Mouse (Mus musculus) gonadal fat pad, adult 2 months (tissue): ENCODE measurements at regions not wholly inside any gene's neighbourhood (a gene's known extent, or its start where the extent isn't known, plus 50 kb on each side); places are given as distances from the start of the nearest gene placed in this dataset.

ENCODE experiments used
- DNase-seq: peaks from one replicate; pipeline ENCODE4 v3.0.0-alpha.2; 2012; ENCODE audit warnings: low read depth

DNA sequence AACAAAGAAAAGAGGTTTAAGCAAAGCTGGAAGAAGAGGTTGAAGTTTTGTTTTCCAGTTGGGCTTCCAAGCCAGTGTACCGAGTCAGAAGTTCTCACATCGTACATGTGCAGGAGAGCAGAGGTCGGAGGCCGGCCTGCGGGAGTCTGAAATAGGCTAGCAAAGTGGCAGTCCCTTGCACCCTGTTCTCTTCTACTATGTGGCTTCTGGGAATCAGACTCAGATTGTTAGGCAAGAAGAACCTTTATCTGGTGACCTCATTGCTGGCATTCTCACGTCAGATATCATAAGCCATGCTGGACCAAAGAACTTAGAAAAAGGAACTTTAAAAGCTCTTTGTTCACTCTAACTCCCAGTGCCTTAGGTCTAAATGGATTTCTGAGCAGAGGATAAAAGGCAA, 112.0 kb upstream of the Tbl1xr1 start:
- no peak for DNase-seq

DNA sequence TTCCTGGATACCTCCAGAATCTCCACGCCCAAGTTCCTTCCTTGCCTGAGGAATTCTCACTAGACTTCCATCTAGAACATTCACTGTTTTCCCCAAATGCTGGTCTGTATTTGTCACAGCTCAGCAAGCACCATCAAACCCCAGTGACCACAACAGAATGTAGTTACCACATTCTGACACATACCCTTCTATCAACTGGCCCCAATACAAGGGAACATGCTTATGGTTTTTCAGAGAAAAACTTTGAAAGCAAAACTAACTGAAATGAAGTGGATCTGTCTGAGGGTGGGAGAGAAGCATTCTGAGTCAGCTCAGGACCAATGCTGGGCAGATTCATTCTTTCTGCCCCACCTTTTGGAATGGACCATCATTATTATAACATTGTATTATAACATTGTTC, 110.9 kb upstream of the Tbl1xr1 start:
- no peak for DNase-seq

DNA sequence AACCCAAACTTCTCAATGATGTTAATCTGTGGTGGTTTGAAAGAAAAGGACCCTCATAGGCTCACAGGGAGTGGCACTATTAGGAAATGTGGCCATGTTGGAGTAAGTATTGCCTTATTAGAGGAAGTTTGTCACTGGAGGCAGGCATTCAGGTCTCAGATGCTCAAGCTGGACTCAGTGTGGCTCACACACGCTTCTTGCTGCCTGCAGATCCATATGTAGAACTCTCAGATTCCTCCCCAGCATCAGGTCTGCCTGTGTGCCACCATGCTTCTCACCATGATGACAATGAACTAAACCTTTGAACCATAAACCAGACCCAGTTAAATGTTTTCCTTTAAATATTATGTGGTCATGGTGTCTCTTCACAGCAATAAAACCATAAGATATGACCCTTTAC, 104.7 kb upstream of the Tbl1xr1 start:
- no peak for DNase-seq

DNA sequence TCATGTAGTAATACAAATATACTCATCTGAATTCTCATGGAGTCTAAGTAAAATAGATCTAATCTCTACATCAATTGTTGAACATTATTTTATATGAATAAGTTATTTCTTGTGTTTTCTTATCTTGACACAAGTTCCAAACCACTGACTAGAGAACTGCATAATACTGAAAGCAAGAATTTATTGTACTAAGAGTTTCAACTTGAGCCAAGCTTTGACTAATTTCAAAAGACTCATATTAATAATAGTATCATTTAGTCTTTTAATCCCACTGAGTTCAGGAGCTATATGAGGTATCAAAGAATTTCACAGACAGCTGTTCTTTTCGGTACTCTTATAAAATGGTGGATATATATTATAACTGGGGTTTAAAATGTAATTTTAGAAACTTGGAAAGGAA, 103.3 kb upstream of the Tbl1xr1 start:
- DNase-seq: no peak

DNA sequence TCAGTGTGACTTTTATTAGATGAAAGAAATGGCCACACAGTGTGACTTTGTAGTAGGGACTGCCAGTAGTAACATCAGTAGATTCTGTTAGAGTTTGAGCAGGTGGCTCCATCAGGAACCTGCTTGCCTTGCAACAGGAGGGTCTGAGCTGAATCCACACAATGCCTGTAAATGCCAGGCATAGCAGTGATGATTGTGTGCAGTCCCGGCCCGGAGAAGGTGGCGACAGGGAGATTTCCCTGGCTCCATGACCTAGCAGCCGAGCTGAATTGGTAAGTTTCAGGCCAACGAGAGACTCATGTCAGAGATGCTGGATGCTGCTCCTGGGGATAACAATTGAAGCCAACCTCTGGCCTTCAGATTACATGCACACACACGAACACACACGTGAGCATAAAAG, 102.8 kb upstream of the Tbl1xr1 start:
- DNase-seq: no peak

- DNase-seq: no peak
These were observed 101.7 kb upstream of the Tbl1xr1 start for GRCm38 (mm10) chr3:21974766-21975165.

DNA sequence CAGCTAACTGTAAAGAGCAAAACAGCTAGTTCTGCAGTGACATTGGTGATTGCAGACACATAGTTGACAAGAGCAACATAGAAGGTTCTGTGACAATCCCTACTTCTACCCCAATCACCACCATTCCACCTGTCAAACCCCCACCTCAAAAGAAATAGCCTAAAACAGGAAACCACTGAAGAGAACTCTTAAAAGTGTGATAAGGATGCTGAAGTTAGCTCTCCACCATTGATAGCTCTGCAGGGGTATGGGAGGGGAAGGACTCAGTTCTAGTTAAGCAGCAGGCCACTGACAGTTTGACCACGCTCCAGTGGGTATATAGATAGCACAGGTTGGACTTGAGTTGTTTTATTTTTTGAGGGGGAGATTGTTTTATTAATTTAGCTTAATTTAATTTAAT, 98.7 kb upstream of the Tbl1xr1 start:
- DNase-seq: no peak

GRCm38 (mm10) chr3:21982991-21983390, 93.5 kb upstream of the Tbl1xr1 start:
- no peak for DNase-seq

DNA sequence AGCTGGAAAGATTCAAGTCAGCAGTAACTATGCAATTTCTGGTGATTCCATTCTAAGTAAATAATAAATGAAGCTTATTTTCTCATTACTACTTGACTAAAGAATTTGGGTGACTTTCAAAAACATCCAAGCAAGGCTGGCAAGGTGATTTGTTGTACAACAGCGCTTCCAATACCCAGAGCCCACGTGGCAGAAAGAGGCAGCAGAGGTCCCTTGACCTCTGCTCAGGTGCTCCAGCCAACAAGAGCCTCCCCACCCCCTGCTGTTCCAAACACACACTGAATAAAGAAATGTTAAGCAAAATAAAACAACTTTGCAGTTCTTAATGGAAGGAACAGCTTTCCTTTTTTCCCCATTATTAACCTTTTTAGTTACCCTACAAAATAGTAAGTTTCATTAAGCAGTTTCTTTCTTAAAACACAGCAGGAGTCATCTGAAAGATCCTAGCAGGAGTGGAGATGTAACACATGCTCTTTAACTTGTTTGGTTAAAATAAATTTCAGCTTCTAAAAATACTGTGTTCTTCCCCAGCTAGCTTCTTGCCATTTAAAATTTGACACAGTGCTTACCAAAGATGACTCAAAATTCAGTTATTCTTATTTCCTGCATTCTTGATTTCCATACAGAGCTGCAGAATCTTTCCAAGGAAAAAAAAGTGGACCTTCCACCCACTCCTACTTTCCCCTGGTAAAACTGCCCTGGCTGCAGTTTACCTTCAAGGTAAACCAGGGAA, 92.3 kb upstream of the Tbl1xr1 start:
- DNase-seq: no peak

- no peak for DNase-seq
These were observed 91.6 kb upstream of the Tbl1xr1 start for GRCm38 (mm10) chr3:21984807-21985206.

GRCm38 (mm10) chr3:21986164-21986892, 90.1 kb upstream of the Tbl1xr1 start:
- DNase-seq: no peak

GRCm38 (mm10) chr3:21986893-21987250, 89.6 kb upstream of the Tbl1xr1 start:
- peak; percentile 97 for DNase-seq

- no peak for DNase-seq
These were observed 88.9 kb upstream of the Tbl1xr1 start for GRCm38 (mm10) chr3:21987455-21988009.

DNA sequence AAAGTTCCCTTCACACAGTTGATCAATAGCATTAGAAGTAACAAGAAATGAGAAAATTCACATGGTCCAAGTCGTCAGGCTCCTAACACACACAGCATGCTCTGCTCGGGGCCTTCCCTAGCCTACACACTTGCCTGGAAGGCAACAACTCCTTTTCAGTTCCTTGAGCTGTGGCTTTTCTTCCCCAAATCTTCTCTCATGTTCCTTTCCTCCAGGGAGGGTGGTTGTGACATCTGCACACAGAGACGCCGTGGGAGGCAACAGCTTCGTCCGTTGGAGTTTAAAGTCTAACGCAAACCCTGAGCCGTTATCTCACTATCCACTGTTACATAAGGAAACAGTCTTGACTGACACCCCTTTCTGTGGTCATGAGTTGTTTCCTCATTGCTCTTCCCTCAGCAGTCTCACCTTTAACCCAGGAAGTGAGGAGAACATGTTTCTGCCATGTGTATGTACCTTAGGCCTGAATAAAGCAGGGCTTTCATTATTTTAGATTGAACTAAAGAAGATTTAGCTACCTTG, 88.4 kb upstream of the Tbl1xr1 start:
- no peak for DNase-seq

GRCm38 (mm10) chr3:21990526-21990925, 85.9 kb upstream of the Tbl1xr1 start:
- no peak for DNase-seq

DNA sequence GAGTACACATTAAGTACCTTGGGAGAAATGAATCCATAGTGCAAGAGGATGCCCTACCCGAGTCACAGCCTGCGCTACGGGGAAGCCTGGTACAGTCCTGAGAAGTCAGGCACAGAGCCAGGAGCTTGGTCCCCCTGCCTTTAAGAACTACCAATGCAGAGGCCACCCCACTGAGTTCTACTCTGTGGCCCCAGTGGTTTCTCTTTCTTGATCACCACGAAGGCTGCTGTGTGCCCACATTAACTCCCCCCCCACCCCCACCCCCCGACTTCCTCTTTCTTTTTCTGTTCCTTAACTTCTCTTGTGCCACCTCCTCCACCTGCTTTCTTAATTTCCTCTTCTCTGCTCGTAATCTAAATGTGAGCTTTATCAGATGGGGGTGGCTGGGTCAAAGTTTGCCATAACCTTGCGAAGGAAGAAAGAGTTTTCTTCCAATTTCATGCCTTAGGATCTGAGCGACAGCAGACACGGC, 84.7 kb upstream of the Tbl1xr1 start:
- DNase-seq: no peak

DNA sequence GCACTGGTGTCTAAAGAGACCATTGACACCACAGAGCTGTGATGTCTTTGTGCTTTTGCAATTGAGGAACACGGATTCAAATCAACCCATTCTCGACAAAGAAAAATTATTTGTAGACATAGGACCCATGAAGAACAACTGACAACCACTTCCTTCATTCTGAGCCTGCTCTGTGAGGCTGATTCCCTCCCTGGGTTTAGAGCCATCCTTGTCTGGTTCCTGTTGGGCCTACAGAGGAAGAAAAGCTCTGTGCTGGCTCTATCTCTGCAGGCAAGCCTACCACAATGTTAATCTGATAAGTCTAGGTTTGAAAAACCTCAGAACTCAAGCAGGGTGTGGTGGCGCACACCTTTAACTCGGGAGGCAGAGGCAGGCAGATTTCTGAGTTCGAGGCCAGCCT, 84.2 kb upstream of the Tbl1xr1 start:
- DNase-seq: no peak

DNA sequence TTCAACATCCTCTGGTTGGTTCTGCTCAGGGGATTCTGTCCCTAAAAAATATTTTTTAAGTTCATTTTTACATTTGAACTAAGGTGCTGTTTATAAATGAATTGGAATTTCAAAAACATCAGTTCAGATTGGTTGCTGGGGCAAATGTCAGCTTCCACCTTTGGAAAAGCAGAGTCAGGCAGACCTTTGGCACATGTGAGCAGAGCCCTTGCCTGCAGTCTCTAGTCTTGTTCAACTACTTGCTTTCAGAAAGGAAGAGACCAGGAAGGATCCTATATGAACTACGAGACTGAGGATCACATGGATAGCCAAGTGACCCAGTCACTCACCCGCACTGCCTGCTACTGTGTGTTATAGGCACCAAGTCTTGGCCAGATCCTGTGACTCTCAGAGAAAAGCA, 82.5 kb upstream of the Tbl1xr1 start:
- no peak for DNase-seq

DNA sequence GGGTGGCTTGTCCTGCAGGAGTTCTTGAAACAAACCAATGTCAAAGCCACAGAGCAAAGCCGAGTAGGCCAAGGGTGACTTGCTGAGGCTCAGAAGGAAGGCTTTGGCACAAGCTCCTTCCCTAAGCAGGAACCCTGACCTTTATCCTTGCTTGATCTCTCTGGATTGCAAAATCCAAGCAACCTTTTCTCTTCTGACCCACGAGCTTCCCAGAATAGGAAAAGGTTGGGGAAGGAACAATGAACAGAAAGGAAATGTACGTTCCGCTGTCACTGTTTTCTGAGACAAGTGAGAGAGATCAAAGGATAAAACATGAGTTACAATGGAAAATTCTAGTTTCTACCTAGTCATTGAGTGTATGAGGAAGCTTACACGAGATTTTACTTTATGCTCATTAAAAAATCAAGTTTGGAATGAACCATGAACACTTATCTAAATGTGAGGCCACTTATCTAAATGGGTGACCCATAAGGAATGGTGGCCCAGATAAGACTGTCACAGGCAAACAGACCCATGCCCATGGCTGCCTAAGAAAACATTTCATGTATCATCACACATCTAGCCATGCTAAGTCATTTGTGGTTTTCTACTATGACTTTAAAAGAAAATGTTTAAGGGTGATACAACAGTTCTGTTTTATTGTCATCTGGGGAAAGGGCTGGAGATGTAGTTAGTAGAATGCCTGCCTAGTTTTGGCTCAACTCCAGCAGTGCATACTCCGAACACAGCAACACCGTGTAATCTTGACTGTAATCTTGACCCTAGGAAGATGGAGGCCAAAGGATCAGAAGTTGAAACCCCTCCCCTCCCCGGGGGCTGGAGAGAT, 80.7 kb upstream of the Tbl1xr1 start:
- peak; percentile 27 for DNase-seq

DNA sequence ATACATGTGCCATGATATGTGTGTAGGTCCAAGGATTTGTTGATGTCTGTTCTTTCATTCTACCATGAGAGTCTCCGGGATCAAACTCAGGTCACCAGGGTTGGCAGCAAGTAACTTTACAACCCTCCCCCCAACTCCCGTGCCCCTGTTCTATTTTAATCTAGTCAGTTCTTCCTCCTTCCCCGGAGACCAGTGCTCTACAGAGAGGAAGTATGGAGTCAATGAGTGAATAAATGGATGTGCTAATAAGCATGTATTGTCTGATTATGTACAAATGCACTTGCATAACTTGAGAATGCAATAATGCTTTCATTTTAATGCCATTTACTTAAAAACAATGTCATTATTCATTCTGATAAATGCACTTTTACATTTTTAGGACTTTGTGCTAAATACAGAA, 79.1 kb upstream of the Tbl1xr1 start:
- no peak for DNase-seq

DNA sequence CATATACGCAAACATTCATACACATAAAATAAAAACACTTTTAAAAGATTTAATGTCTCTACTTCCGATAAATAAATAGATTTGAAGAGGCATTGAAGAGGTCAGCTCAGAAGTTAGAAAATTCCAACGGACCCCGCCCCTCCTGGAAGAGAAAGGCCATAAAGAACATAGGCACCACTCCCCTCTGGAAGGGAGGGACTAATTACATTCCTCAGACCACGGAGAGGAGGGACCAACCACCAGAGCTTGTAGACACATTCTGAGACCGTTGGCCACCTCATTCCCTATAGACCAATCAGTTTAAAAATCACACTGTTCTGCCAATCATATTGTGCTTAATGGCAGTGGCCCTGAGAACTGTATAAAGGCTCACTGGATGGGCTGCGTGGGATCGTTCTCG, 71.0 kb upstream of the Tbl1xr1 start:
- DNase-seq: no peak

DNA sequence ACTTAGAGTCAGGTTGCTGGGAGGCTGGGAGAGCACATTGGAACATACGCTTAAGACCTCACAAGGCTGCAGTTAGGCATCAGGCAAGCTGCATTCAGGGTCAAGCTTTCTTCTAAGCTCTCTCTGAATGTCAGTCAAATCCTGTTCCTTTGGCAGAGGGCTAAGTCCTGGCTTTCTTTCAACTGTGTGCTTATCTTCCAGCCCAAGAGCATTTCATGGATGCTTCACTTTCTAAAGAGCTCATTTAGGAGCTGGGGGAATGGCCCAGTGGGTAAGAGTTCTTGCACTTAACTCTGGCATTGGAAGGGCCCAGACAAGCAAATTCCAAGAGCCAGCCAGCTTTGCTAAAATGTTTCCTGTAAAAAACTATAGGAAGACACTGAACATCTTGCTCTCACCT, 70.3 kb upstream of the Tbl1xr1 start:
- no peak for DNase-seq
